Mouse (Mus musculus) CH12.LX (cell line): ENCODE data around the gene Olfr800.

Experiments used
- CTCF ChIP-seq, 2 experiments: IDR thresholded peaks in 1 of 2; conservative IDR thresholded peaks in 1 of 2; 2 replicates each; pipeline ENCODE4 v1.5.1; 2011 to 2012; ENCODE audit warnings: low read depth in 2 of 2, low read length in 2 of 2, improper control_type of control experiment in 1 of 2, inconsistent platforms in 1 of 2, mild to moderate bottlenecking in 1 of 2, moderate library complexity in 1 of 2
- HCFC1 ChIP-seq: IDR thresholded peaks from 2 replicates; pipeline ENCODE4 v1.6.1; 2012; ENCODE audit warnings: low read depth, mild to moderate bottlenecking, inconsistent platforms, low read length, improper control_type of control experiment
- MAZ ChIP-seq: IDR thresholded peaks from 2 replicates; pipeline ENCODE4 v1.6.1; 2012; ENCODE audit warnings: low read depth, mild to moderate bottlenecking, inconsistent platforms, low read length, improper control_type of control experiment, moderate library complexity
- MXI1 ChIP-seq: IDR thresholded peaks from 2 replicates; pipeline ENCODE4 v1.6.1; 2011; ENCODE audit warnings: mild to moderate bottlenecking, low read depth, low read length, improper control_type of control experiment
- NELFE ChIP-seq: IDR thresholded peaks from 2 replicates; pipeline ENCODE4 v1.6.1; 2011; ENCODE audit warnings: low read depth, low read length, improper control_type of control experiment
- POLR2A ChIP-seq: IDR thresholded peaks from 2 replicates; pipeline ENCODE4 v1.6.1; 2011; ENCODE audit warnings: low read depth, mild to moderate bottlenecking, improper control_type of control experiment, low read length
- SIN3A ChIP-seq: IDR thresholded peaks from 2 replicates; pipeline ENCODE4 v1.6.1; 2012; ENCODE audit warnings: low read length, improper control_type of control experiment, inconsistent platforms
- USF1 ChIP-seq: IDR thresholded peaks from 2 replicates; pipeline ENCODE4 v1.6.1; 2014; ENCODE audit warnings: low read depth, mild to moderate bottlenecking, inconsistent platforms, low read length, improper control_type of control experiment

- TF ChIP-seq POLR2A (no peak), CTCF (conservative IDR thresholded peaks at IDR 0.05 in 1 of 2, IDR thresholded peaks at IDR 0.05 in 1 of 2; ENCODE audit: low read depth in 2 of 2, low read length in 2 of 2) (no peak), USF1 (no peak), HCFC1 (no peak), SIN3A (no peak), MAZ (no peak), MXI1 (no peak), NELFE (no peak)
Measured at GRCm38 (mm10) chr10:129637184-129637583, 20.3 kb upstream of the Olfr800 start, which contains the start of gene Olfr799.
